Mouse (Mus musculus): ENCODE measurements around the gene Tiparp.

Tiparp gene

DNA sequence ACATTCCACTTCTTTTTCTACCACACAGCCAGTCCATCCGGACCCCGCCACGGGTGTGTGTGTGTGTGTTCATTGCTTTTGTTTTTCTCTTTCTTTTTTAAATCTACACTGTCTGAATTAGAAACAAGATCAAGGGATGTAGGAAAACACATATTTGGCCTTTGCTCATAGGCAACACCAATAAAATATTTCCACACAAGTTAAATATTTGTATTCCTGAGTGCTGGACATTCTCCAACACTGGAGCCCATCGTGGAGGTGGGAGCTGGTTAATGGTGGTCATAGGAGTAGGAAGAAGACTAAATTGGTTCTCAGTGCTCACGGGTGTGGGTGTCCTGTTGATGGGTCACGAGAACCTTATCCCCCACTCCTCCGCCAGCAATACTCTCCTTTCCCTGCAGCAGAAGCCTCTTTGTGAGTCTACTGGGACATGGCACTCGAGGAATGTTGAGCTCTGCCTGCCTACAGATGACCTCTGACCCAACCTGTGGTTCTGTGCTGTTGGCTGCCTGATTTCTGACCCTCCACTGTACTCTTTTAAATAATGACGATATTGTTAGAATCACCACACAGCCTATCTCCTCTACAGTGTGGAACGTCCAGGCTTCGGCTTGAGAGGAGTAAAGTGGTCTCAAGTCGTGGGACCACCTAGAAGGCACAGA is 51.2 kb downstream of the Tiparp start:
- DNase-seq (ENCODE audit: low spot score in 2 of 2), result no peak

DNA sequence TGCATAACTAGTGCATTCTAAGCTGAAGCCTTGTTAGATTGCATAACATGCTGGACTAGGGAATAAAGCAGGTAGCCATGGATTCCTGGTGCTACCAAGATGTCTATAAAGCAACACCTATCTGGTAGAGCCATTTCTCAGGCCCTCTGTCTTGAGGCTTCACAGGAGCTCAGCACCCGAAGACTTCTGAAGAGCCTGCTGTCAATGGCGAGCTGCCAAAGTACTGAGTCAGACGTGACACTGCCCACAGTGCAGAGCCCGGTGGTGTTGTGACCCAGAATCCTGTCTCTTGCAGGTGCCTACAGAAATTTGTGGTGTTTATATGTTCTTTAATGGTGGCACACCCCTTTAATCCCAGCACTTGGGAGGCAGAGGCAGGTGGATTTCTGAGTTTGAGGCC is 53.4 kb downstream of the Tiparp start:
- no peak for DNase-seq (ENCODE audit: low spot score in 2 of 2)

GRCm38 (mm10) chr3:65584329-65584728 is 56.1 kb downstream of the Tiparp start:
- no peak for DNase-seq (ENCODE audit: low spot score in 2 of 2)

DNA sequence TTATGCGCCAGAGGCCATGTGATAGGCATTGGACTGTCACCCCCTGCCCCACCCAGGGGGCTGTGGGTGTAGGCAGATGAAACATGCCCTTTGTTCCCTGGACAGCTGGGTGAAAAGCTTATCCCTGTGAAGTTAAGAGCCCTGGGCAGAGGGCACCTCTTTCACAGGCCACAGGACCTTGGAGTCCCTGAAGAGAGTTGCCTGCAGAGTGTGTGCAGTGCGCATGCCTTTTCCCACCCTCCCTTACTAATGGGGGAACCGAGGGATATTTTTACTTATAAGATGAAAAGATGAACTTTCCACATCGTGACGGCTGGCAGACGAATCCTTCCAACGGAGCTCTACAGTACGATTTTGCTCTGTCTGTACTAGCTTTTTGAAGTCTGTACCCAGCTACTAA is 57.1 kb downstream of the Tiparp start:
- DNase-seq (ENCODE audit: low spot score in 2 of 2), result no peak

- no peak for DNase-seq (ENCODE audit: low spot score in 2 of 2)
These were observed 57.7 kb downstream of the Tiparp start for GRCm38 (mm10) chr3:65585823-65586482.

DNA sequence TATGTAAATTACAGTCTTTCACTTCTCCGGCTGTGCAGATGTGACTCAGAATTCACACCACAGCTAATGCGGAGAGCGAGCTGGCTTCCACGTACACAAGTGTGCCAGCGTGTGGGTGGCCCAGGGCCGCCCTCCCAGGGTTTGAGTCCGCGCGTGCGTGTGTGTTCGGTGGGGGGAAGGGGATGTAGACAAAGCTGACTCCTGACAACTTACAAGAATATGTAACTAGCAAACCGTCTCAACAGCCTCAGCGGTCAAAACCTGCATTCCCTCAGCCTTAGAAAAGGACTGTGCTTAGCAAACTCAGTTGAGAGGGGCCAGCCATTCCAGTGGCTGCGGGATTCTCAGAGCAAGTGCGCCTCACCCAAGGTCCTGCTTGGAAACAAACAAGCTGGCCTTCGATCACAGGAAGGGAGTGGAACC is 58.3 kb downstream of the Tiparp start:
- no peak for DNase-seq (ENCODE audit: low spot score in 2 of 2)

GRCm38 (mm10) chr3:65586966-65587365 is 58.8 kb downstream of the Tiparp start:
- no peak for DNase-seq (ENCODE audit: low spot score in 2 of 2)

- DNase-seq (ENCODE audit: low spot score in 2 of 2), result no peak
These were observed 60.2 kb downstream of the Tiparp start for GRCm38 (mm10) chr3:65588424-65588823.

- DNase-seq (ENCODE audit: low spot score in 2 of 2), result no peak
These were observed 64.6 kb downstream of the Tiparp start for GRCm38 (mm10) chr3:65592850-65593249.

DNA sequence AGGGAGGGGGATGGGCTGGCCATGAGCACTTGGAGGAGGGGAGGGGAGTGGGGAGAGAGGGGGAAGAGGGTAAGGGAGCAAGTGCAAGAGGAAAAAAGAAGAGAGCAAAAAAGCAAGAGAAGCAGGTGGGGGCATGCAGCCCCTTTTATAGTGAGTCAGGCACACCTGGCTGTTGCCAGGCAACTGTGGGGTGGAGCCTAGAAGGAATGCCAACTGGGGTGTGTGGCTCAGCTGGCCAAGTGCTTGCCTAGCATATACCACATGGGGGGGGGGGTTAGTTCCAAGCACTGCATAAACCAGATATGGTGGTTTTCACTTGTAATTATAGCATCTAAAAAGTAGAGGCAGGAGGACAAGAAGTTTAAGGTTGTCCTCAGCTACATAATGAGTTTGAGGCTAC is 66.3 kb downstream of the Tiparp start:
- DNase-seq (ENCODE audit: low spot score in 2 of 2), result no peak

- DNase-seq (ENCODE audit: low spot score in 2 of 2), result no peak
These were observed 67.0 kb downstream of the Tiparp start for GRCm38 (mm10) chr3:65595196-65595595.

DNA sequence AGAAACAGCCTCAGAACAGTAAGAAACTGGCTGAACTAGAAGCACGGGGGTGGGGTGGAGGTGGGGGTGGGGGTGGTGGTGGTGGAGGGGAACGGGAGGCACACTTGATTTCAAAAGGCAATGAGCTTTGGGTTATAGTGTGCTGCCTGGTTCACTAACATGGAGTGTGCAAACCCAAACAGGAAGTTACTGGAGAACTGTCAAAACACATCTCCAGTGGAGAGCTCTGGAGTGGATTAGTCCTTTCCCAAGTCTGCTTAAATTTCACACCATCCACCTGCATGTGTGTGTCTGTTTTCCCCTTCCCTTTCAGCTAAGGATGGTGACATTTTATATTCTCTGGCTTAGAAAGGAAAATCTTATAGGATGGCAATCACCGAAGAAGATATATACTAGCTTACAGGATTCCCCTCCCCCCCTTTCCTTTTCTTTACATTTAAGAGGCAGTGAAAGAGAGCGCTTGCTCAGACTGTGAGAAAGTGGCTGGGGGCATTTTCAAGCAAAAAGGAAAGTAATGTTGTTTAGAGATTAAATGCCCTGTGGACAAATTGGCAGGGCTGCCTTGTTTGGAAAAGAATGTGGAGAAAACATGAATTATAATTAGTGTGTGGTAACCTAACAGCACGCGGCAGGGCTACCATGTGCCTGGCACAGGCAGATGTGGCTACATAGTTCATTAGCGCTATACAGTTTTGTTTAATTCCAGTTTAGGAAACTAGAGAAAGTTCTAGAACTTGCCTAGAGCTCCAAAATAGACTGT is 70.0 kb downstream of the Tiparp start:
- no peak for DNase-seq (ENCODE audit: low spot score in 2 of 2)

GRCm38 (mm10) chr3:65599151-65599550 is 70.9 kb downstream of the Tiparp start:
- DNase-seq (ENCODE audit: low spot score in 2 of 2), result no peak

- DNase-seq (ENCODE audit: low spot score in 2 of 2), result no peak
These were observed 73.3 kb downstream of the Tiparp start for GRCm38 (mm10) chr3:65601291-65602050.

DNA sequence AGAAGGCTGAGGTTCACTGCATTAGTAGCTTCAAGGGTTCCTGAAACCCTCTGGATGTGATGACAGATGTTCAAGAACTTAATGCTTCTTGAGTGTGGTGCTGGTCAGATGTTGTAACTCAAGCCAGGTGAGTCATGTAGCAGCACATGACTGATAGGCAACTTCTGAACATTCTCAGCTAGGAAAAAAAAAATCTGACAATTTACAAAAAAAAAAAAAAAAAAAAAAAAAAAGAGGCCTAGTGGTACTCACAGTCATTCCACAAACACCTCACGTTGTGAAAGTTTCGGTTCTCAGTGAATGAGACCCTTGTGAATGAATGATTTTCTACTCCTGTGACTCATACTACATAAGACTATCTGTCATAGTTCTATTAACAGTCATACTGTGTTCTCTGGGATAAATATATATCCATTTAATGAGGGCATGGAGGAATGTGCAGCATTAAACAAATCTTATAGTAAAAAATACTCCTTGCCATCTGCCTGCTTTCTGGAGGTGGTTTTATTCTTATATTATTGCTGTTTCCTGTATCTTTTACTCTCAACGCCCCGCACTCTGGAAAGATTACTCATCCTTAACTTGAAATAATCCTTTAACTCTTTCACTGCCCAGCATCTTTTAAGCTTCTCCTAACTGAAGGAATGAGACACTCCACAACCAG is 75.3 kb downstream of the Tiparp start:
- no peak for DNase-seq (ENCODE audit: low spot score in 2 of 2)
